ENCODE assay signal across 19 mouse cellular contexts in genomic region chr9:59508146-59508545, GRCm38 (mm10). TPM values are rescaled to one million over a fixed set of nuclear protein-coding genes. Genes with fewer than 3 reads are reported as not detected.
DNase-seq lines count a peak whose midpoint lies in the region.
"Had no signal": no experiment of that assay in that cellular context is flagged by ENCODE, and none has a peak within 500 bp of the region (broad histone marks: within the 10 kb centered on the region; RNA-seq: fewer than 3 reads in every experiment).

No protein-coding gene starts in this region.

- peak; percentile 18 for DNase-seq in heart, adult 11 months
- DNase-seq in heart, postnatal 10 days = no peak
- DNase-seq in R1 (ENCODE audit: low read depth, low spot score) = peak; percentile 65
- peak; percentile 8 for DNase-seq in brain, adult 2 months (ENCODE audit: low read depth, low spot score)
- DNase-seq in mesoderm, embryonic 11.5 days (ENCODE audit: low read depth, low spot score) = peak; percentile 28
- no peak for DNase-seq in B cell, adult 2 months
- no peak for DNase-seq in spleen, postnatal 4 days (ENCODE audit: low spot score in 2 of 2)
- DNase-seq in right cerebral cortex, postnatal 14 days = no peak
- DNase-seq: adrenal gland, adult 2 months; adrenal gland, postnatal 10 days; adrenal gland, postnatal 25 days; cerebellum, adult 11-12 months; cerebellum, adult 2 months; cerebellum, adult 9-10 months; cerebellum, postnatal 10 days; cerebellum, postnatal 25 days; embryo, embryonic 11 days; forebrain, postnatal 0 days had no signal

- intact Hi-C loops in heart, postnatal 10 days (cut with DNase I) = no loop called here

RNA-seq across cellular contexts. Expression of gene Arih1, which starts 21.7 kb away (rescaled TPM):
- total RNA-seq in heart, postnatal 10 days (2021) = 10 to 100 TPM; 83.9 to 90.7 TPM

RNA-seq across cellular contexts. Expression of gene Hexa, which starts 31.2 kb away (rescaled TPM):
- 10 to 100 TPM; 33.1 to 38.1 TPM for total RNA-seq in heart, postnatal 10 days (2021)

RNA-seq across cellular contexts. Expression of gene Tmem202, which starts 31.5 kb away (rescaled TPM):
- under 1 TPM; 0.22 to 0.31 TPM for total RNA-seq in heart, postnatal 10 days (2021)
- total RNA-seq: ES-E14 had no signal

Comparison
In these comparisons a context has a peak if more than half of its experiments do, and no peak if none do; other contexts are left out.
1. DNase-seq: peak in heart, adult 11 months (single experiment), R1 (single experiment), brain, adult 2 months (single experiment) and mesoderm, embryonic 11.5 days (single experiment); none in heart, postnatal 10 days (0 of 2), B cell, adult 2 months (0 of 2), spleen, postnatal 4 days (0 of 2) and right cerebral cortex, postnatal 14 days (single experiment).